Mouse (Mus musculus) spleen, adult 2 months (tissue): ENCODE measurements around the gene Sigmar1. TPM values are rescaled to one million over a fixed set of nuclear protein-coding genes. Genes with fewer than 3 reads are reported as not detected.

Source experiments
- DNase-seq, 2 experiments: peaks; one replicate each; pipeline versions ENCODE4 v3.0.0 to v3.0.0-alpha.2; 2012 to 2021; ENCODE audit warnings: low spot score in 2 of 2, low read depth in 1 of 2
- H3K27ac ChIP-seq: fragments of 200-500 bp; 2 replicates; pipeline ENCODE4 v1.5.1; 2012; ENCODE audit warnings: low read length, inconsistent platforms; ENCODE audit not compliant: insufficient read depth
- H3K27me3 ChIP-seq: fragments of 200-500 bp; 2 replicates; pipeline ENCODE4 v1.6.1; 2012; ENCODE audit warnings: mild to moderate bottlenecking, moderate library complexity, low read length, inconsistent platforms; ENCODE audit not compliant: control insufficient read depth, insufficient read depth
- H3K36me3 ChIP-seq: fragments of 200-500 bp; 2 replicates; pipeline ENCODE4 v1.6.1; 2012; ENCODE audit warnings: mild to moderate bottlenecking, low read length, inconsistent platforms; ENCODE audit not compliant: control insufficient read depth, insufficient read depth
- H3K4me1 ChIP-seq: fragments of 200-500 bp; 2 replicates; pipeline ENCODE4 v1.6.1; 2011; ENCODE audit warnings: inconsistent platforms; ENCODE audit not compliant: control insufficient read depth, insufficient read depth, insufficient read length
- H3K4me3 ChIP-seq: fragments of 200-500 bp; 2 replicates; pipeline ENCODE4 v1.5.1; 2011; ENCODE audit warnings: mild to moderate bottlenecking, inconsistent platforms; ENCODE audit not compliant: insufficient read depth, insufficient read length; ENCODE audit errors: extremely low read depth
- CTCF ChIP-seq: fragments of 200-500 bp; IDR thresholded peaks from 2 replicates; pipeline ENCODE4 v1.5.1; 2011; ENCODE audit warnings: mild to moderate bottlenecking, inconsistent platforms; ENCODE audit not compliant: insufficient read depth, insufficient read length, insufficient replicate concordance; ENCODE audit errors: extremely low read depth
- POLR2A ChIP-seq: fragments of 200-500 bp; IDR thresholded peaks from 2 replicates; pipeline ENCODE4 v1.6.1; 2011; ENCODE audit warnings: low read depth, low read length, inconsistent platforms
- WGBS: fragments of 180-500 bp; shearing (Covaris S2); methylation state at CpG from one replicate; pipeline ENCODE4 v1.1.7; 2018; 5-methylcytosine and 5-hydroxymethylcytosine counted together
- polyA plus RNA-seq: library from polyadenylated mRNA; depleted of rRNA; stranded (reverse); fragments of >200 nt; gene quantifications from 2 replicates; pipeline ENCODE4 v1.2.3, GENCODE M21; 2012

Gene Sigmar1
- polyA plus RNA-seq, 1 experiment = 48.3 TPM

- no peak overlapping the region for H3K27ac ChIP-seq
- no peak for DNase-seq
These were observed 10.9 kb downstream of the Sigmar1 start for GRCm38 (mm10) chr4:41745021-41745420.

GRCm38 (mm10) chr4:41744131-41744530, 11.8 kb downstream of the Sigmar1 start:
- TF ChIP-seq CTCF (no peak), POLR2A (no peak)
- Histone ChIP-seq H3K27me3 (no peaks in the 10 kb centered on the region), H3K4me1 (peaks cover 7% of the 10 kb centered on the region; the same call in 1 of the 2 replicates), H3K27ac (no peak overlapping the region), H3K36me3 (0 out of 2 replicates have a peak, but pooled peaks cover 2% of the 10 kb centered on the region), H3K4me3 (no peak overlapping the region)
- 84% methylated on average over 2 of the region's 2 CpGs for WGBS
- no peak for DNase-seq

More at GRCm38 (mm10) chr4:41745021-41745420, 10.9 kb downstream of the Sigmar1 start:
- TF ChIP-seq POLR2A (no peak), CTCF (no peak)
- no peaks in the 10 kb centered on the region for H3K36me3 ChIP-seq
- WGBS = 76% methylated on average over 1 of the region's 1 CpGs
- H3K27me3 ChIP-seq = no peaks in the 10 kb centered on the region
- no peak overlapping the region for H3K4me3 ChIP-seq
- H3K4me1 ChIP-seq = peaks cover 3% of the 10 kb centered on the region; the same call in 1 of the 2 replicates

- Histone ChIP-seq H3K4me3 (peak overlapping the region; percentile 72), H3K4me1 (peaks cover 7% of the 10 kb centered on the region; the same call in 1 of the 2 replicates), H3K27me3 (no peaks in the 10 kb centered on the region), H3K36me3 (peaks cover 4% of the 10 kb centered on the region; the same call in 1 of the 2 replicates), H3K27ac (peak overlapping the region; percentile 83)
- under 1% methylated on average over 27 of the region's 27 CpGs for WGBS
- peak; percentile 92 for DNase-seq
- TF ChIP-seq POLR2A = peak; percentile 86
- no peak for TF ChIP-seq CTCF
These were observed 14.8 kb downstream of the Sigmar1 start for GRCm38 (mm10) chr4:41741158-41741560.

GRCm38 (mm10) chr4:41740380-41741157, 15.4 kb downstream of the Sigmar1 start:
- WGBS = under 1% methylated on average over 48 of the region's 48 CpGs
- peak; percentile 32 to 36 for DNase-seq
- TF ChIP-seq CTCF (no peak), POLR2A (no peak)

GRCm38 (mm10) chr4:41739260-41739659, 16.7 kb downstream of the Sigmar1 start:
- DNase-seq = no peak
- peaks cover 4% of the 10 kb centered on the region; the same call in 1 of the 2 replicates for H3K36me3 ChIP-seq
- TF ChIP-seq CTCF (no peak), POLR2A (no peak)
- 97% methylated on average over 13 of the region's 13 CpGs for WGBS
- H3K4me3 ChIP-seq = no peak overlapping the region
- no peak overlapping the region for H3K27ac ChIP-seq
- H3K27me3 ChIP-seq = no peaks in the 10 kb centered on the region
- H3K4me1 ChIP-seq = peaks cover 7% of the 10 kb centered on the region; the same call in 1 of the 2 replicates

More at GRCm38 (mm10) chr4:41740380-41741157, 15.4 kb downstream of the Sigmar1 start:
- Histone ChIP-seq H3K27me3 (no peaks in the 10 kb centered on the region), H3K4me3 (peak overlapping the region; percentile 72), H3K36me3 (peaks cover 4% of the 10 kb centered on the region; the same call in 1 of the 2 replicates), H3K27ac (peak overlapping the region; percentile 83), H3K4me1 (peaks cover 7% of the 10 kb centered on the region; the same call in 1 of the 2 replicates)

- no peak for DNase-seq
- 70% methylated on average over 1 of the region's 1 CpGs for WGBS
- Histone ChIP-seq H3K4me1 (peaks cover 7% of the 10 kb centered on the region; the same call in 1 of the 2 replicates), H3K27ac (no peak overlapping the region), H3K27me3 (no peaks in the 10 kb centered on the region), H3K4me3 (no peak overlapping the region), H3K36me3 (peaks cover 4% of the 10 kb centered on the region; the same call in 1 of the 2 replicates)
- TF ChIP-seq POLR2A = no peak
- TF ChIP-seq CTCF = no peak
These were observed 17.7 kb downstream of the Sigmar1 start for GRCm38 (mm10) chr4:41738256-41738603.
